Mouse (Mus musculus): ENCODE measurements around the gene Gm49325.
A peak's percentile ranks its signal among the peaks of the same experiment; 100 is the strongest.

DNA sequence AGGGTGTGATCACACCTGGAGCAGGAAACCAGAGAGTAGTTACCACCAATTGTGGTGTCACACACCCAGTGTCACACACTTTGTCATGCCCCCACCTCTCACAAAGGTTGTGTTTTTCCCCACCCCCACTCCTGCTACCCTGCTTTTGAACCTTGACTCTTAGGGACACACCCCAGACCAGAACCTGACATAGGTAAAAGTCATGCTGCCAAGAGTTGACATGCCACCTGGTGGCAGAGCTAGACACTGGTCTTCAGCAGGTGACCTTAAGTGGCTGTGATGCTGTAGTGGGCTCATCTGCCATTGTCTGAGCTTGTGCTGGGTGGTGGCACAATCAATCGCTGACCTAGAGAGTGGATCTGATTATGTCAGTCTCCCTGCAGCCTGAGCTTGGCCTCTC is 24.0 kb downstream of the Gm49325 start:
- peak; percentile 13; the same call in 1 of the 2 replicates for TF ChIP-seq CTCF (IDR thresholded peaks at IDR 0.05; ENCODE audit: borderline replicate concordance, extremely low read depth, insufficient read depth, insufficient read length)
- no peak for TF ChIP-seq POLR2A (IDR thresholded peaks at IDR 0.05; ENCODE audit: borderline replicate concordance, extremely low read depth, insufficient read depth, insufficient read length, poor library complexity, severe bottlenecking)

All from brain, embryonic 14.5 days (tissue).